Mouse (Mus musculus) embryonic facial prominence, embryonic 14.5 days (tissue): ENCODE results near the gene Itgb6. TPM values are rescaled to one million over a fixed set of nuclear protein-coding genes. Genes with fewer than 3 reads are reported as not detected.

ENCODE experiments used
- ATAC-seq: fragments of 200-750 bp; cut with Nextera tagmentation; 2 replicates; pipeline ENCODE4 v1.8.0; 2017; ENCODE audit warnings: low read depth, moderate number of reproducible peaks, moderate TSS enrichment
- DNase-seq: peaks from one replicate; pipeline ENCODE4 v3.0.0-alpha.2; 2015; ENCODE audit warnings: low spot score
- H3K27ac ChIP-seq: fragments of 300-500 bp; sonication (generic); replicated peaks from 2 replicates; pipeline ENCODE4 v1.5.1; 2014; ENCODE audit warnings: low read depth, mild to moderate bottlenecking, low read length, moderate library complexity
- H3K27me3 ChIP-seq: fragments of 300-500 bp; sonication (generic); replicated peaks from 2 replicates; pipeline ENCODE4 v1.6.1; 2014; ENCODE audit warnings: low read length; ENCODE audit not compliant: control insufficient read depth, insufficient read depth
- H3K36me3 ChIP-seq: fragments of 300-500 bp; sonication (generic); 2 replicates; pipeline ENCODE4 v1.6.1; 2014; ENCODE audit warnings: low read length, mixed read lengths; ENCODE audit not compliant: control insufficient read depth, insufficient read depth
- H3K4me1 ChIP-seq: fragments of 300-500 bp; sonication (generic); 2 replicates; pipeline ENCODE4 v1.6.1; 2014; ENCODE audit warnings: antibody characterized with exemption, low read length; ENCODE audit not compliant: control insufficient read depth, insufficient read depth
- H3K4me2 ChIP-seq: fragments of 300-500 bp; sonication (generic); 2 replicates; pipeline ENCODE4 v1.6.1; 2014; ENCODE audit warnings: low read depth, mild to moderate bottlenecking, low read length, moderate library complexity, mixed read lengths
- H3K4me3 ChIP-seq: fragments of 300-500 bp; sonication (generic); 2 replicates; pipeline ENCODE4 v1.5.1; 2014; ENCODE audit warnings: low read depth, mild to moderate bottlenecking, low read length
- H3K9ac ChIP-seq: fragments of 300-500 bp; sonication (generic); 2 replicates; pipeline ENCODE4 v1.6.1; 2014; ENCODE audit warnings: low read depth, mild to moderate bottlenecking, low read length, moderate library complexity, mixed read lengths
- H3K9me3 ChIP-seq: fragments of 300-500 bp; sonication (generic); 2 replicates; pipeline ENCODE4 v1.6.1; 2016; ENCODE audit warnings: low read length; ENCODE audit not compliant: control insufficient read depth
- WGBS: fragments of 180-500 bp; shearing (Covaris S2); extraction: QIAGEN DNeasy Blood & Tissue Kit; methylation state at CpG from one replicate; pipeline ENCODE4 v1.1.7; 2014; 5-methylcytosine and 5-hydroxymethylcytosine counted together
- polyA plus RNA-seq: library from polyadenylated mRNA; unstranded; fragments of >200 nt; fragmentation: Nextera tagmentation; extraction: Ambion mirVana; gene quantifications from 2 replicates; pipeline ENCODE4 v1.2.1, GENCODE M21; 2014

Itgb6 gene
- polyA plus RNA-seq, 1 experiment from 2014 or later: 4.0 TPM

GRCm38 (mm10) chr2:60697530-60697929, 24.9 kb downstream of the Itgb6 start:
- ATAC-seq: peak; percentile 74
- 0 out of 2 replicates have a peak overlapping the region, but pooled peaks have one; percentile 10 for H3K27ac ChIP-seq

GRCm38 (mm10) chr2:60696559-60696958, 25.9 kb downstream of the Itgb6 start:
- 78% methylated on average over 6 of the region's 6 CpGs for WGBS
- Histone ChIP-seq H3K9me3 (no peaks in the 10 kb centered on the region), H3K27ac (no peak overlapping the region), H3K4me2 (no peak overlapping the region), H3K9ac (no peak overlapping the region), H3K4me3 (no peak overlapping the region), H3K27me3 (no peaks in the 10 kb centered on the region), H3K4me1 (peaks cover 15% of the 10 kb centered on the region), H3K36me3 (no peaks in the 10 kb centered on the region)
- DNase-seq (no peak), ATAC-seq (no peak)

More at GRCm38 (mm10) chr2:60697530-60697929, 24.9 kb downstream of the Itgb6 start:
- peak; percentile 50 for DNase-seq
- H3K9me3 ChIP-seq: no peaks in the 10 kb centered on the region
- H3K4me1 ChIP-seq: peaks cover 17% of the 10 kb centered on the region
- 60% methylated on average over 7 of the region's 7 CpGs for WGBS
- H3K4me3 ChIP-seq: no peak overlapping the region
- no peak overlapping the region for H3K4me2 ChIP-seq
- no peak overlapping the region for H3K9ac ChIP-seq
- H3K36me3 ChIP-seq: no peaks in the 10 kb centered on the region
- H3K27me3 ChIP-seq: no peaks in the 10 kb centered on the region

GRCm38 (mm10) chr2:60695706-60696105, 26.7 kb downstream of the Itgb6 start:
- no peak for ATAC-seq
- WGBS: 68% methylated on average over 8 of the region's 8 CpGs
- H3K4me1 ChIP-seq: peaks cover 15% of the 10 kb centered on the region
- no peaks in the 10 kb centered on the region for H3K36me3 ChIP-seq
- no peak for DNase-seq
- no peaks in the 10 kb centered on the region for H3K27me3 ChIP-seq
- no peak overlapping the region for H3K4me2 ChIP-seq
- H3K9me3 ChIP-seq: no peaks in the 10 kb centered on the region
- no peak overlapping the region for H3K9ac ChIP-seq
- no peak overlapping the region for H3K27ac ChIP-seq
- H3K4me3 ChIP-seq: no peak overlapping the region

GRCm38 (mm10) chr2:60694563-60694962, 27.9 kb downstream of the Itgb6 start:
- no peak for ATAC-seq

GRCm38 (mm10) chr2:60692239-60692638, 30.2 kb downstream of the Itgb6 start:
- Histone ChIP-seq H3K4me3 (no peak overlapping the region), H3K27ac (no peak overlapping the region), H3K9ac (no peak overlapping the region), H3K36me3 (no peaks in the 10 kb centered on the region), H3K27me3 (no peaks in the 10 kb centered on the region), H3K4me1 (peaks cover 6% of the 10 kb centered on the region), H3K9me3 (no peaks in the 10 kb centered on the region), H3K4me2 (no peak overlapping the region)
- 66% methylated on average over 5 of the region's 5 CpGs for WGBS
- no peak for ATAC-seq
- no peak for DNase-seq

More at GRCm38 (mm10) chr2:60694563-60694962, 27.9 kb downstream of the Itgb6 start:
- DNase-seq: no peak
- Histone ChIP-seq H3K4me1 (peaks cover 13% of the 10 kb centered on the region), H3K4me3 (no peak overlapping the region), H3K9me3 (no peaks in the 10 kb centered on the region), H3K36me3 (no peaks in the 10 kb centered on the region), H3K27ac (no peak overlapping the region), H3K4me2 (no peak overlapping the region), H3K27me3 (no peaks in the 10 kb centered on the region), H3K9ac (no peak overlapping the region)
- 84% methylated on average over 8 of the region's 8 CpGs for whole genome bisulfite sequencing

GRCm38 (mm10) chr2:60690212-60690611, 32.2 kb downstream of the Itgb6 start:
- Histone ChIP-seq H3K9me3 (no peaks in the 10 kb centered on the region), H3K4me2 (no peak overlapping the region), H3K36me3 (no peaks in the 10 kb centered on the region), H3K9ac (no peak overlapping the region), H3K4me3 (no peak overlapping the region), H3K4me1 (peaks cover 6% of the 10 kb centered on the region), H3K27me3 (no peaks in the 10 kb centered on the region), H3K27ac (no peak overlapping the region)
- DNase-seq (no peak), ATAC-seq (no peak)
- 33% methylated on average over 1 of the region's 1 CpGs for WGBS

GRCm38 (mm10) chr2:60688944-60689615, 33.4 kb downstream of the Itgb6 start:
- Histone ChIP-seq H3K9me3 (no peaks in the 10 kb centered on the region), H3K36me3 (no peaks in the 10 kb centered on the region), H3K4me3 (no peak overlapping the region), H3K27ac (no peak overlapping the region; the same call in 1 of the 2 replicates), H3K27me3 (no peaks in the 10 kb centered on the region), H3K4me1 (peaks cover 6% of the 10 kb centered on the region), H3K9ac (no peak overlapping the region), H3K4me2 (no peak overlapping the region; the same call in 1 of the 2 replicates)
- WGBS: 32% methylated on average over 14 of the region's 14 CpGs
- DNase-seq (peak; percentile 87), ATAC-seq (peak; percentile 97)

- no peak for ATAC-seq
- Histone ChIP-seq H3K4me3 (no peak overlapping the region), H3K9me3 (no peaks in the 10 kb centered on the region), H3K27ac (no peak overlapping the region), H3K4me2 (no peak overlapping the region), H3K36me3 (no peaks in the 10 kb centered on the region), H3K4me1 (peaks cover 6% of the 10 kb centered on the region), H3K9ac (no peak overlapping the region), H3K27me3 (no peaks in the 10 kb centered on the region)
- WGBS: 80% methylated on average over 1 of the region's 1 CpGs
- DNase-seq: no peak
These were observed 34.3 kb downstream of the Itgb6 start for GRCm38 (mm10) chr2:60688150-60688549.

- no peak for ATAC-seq
- Histone ChIP-seq H3K4me2 (no peak overlapping the region), H3K36me3 (no peaks in the 10 kb centered on the region), H3K9me3 (no peaks in the 10 kb centered on the region), H3K9ac (no peak overlapping the region), H3K4me3 (no peak overlapping the region), H3K27ac (no peak overlapping the region), H3K4me1 (peaks cover 6% of the 10 kb centered on the region), H3K27me3 (no peaks in the 10 kb centered on the region)
- no peak for DNase-seq
These were observed 36.5 kb downstream of the Itgb6 start for GRCm38 (mm10) chr2:60685973-60686372.
